Mouse (Mus musculus) embryonic fibroblast, embryonic 13.5 days (primary cell): ENCODE results near the gene Zfp541.

Experiments used
- CTCF ChIP-seq: IDR thresholded peaks from 2 replicates; pipeline ENCODE4 v1.5.1; 2011; ENCODE audit warnings: mild to moderate bottlenecking, control low read depth, low read length, moderate library complexity, borderline replicate concordance; ENCODE audit not compliant: insufficient read depth
- POLR2A ChIP-seq: IDR thresholded peaks from 2 replicates; pipeline ENCODE4 v1.6.1; 2011; ENCODE audit warnings: low read depth, mild to moderate bottlenecking, control low read depth, low read length, moderate library complexity

GRCm38 (mm10) chr7:16019256-16020094, 42.1 kb upstream of the Zfp541 start:
- no peak for TF ChIP-seq POLR2A
- TF ChIP-seq CTCF = no peak
